Mouse (Mus musculus) stomach, postnatal 0 days (tissue): ENCODE measurements around the gene Spata2l.

Experiments
- CTCF ChIP-seq: IDR thresholded peaks from 2 replicates; pipeline ENCODE4 v1.5.1; 2016; ENCODE audit warnings: antibody characterized with exemption, low read depth, mild to moderate bottlenecking, moderate library complexity
- EP300 ChIP-seq: optimal IDR thresholded peaks from 2 replicates; pipeline ENCODE3; 2016; ENCODE audit warnings: antibody characterized with exemption

DNA sequence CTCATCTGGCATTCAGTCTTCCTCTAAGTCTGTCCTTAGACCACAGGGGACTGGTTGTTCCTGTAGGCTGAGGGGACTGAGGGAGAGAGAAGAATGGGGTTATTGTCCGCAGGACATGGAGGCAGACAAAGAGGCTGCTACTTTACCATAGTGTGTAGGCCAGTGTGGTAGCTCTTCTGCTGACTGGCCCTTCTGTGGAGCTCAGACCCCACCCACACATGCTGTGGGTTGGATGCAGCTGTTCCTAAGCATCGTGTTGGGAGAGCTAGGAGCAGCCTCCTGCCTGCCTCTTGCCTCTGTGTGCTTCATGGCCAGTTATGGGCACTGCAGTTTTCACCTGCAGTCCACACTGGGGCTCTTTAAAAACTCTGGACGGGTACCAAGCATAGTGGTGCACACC lies 21.1 kb upstream of the Spata2l start:
- TF ChIP-seq CTCF (no peak), EP300 (no peak)
